Mouse (Mus musculus) lung, postnatal 0 days (tissue): ENCODE measurements around the gene Osbp.

Source experiments
- CTCF ChIP-seq: IDR thresholded peaks from 2 replicates; pipeline ENCODE4 v1.5.1; 2016; ENCODE audit warnings: antibody characterized with exemption, mild to moderate bottlenecking
- EP300 ChIP-seq: IDR thresholded peaks from 2 replicates; pipeline ENCODE4 v1.6.1; 2016; ENCODE audit warnings: antibody characterized with exemption, mild to moderate bottlenecking, control low read depth

DNA sequence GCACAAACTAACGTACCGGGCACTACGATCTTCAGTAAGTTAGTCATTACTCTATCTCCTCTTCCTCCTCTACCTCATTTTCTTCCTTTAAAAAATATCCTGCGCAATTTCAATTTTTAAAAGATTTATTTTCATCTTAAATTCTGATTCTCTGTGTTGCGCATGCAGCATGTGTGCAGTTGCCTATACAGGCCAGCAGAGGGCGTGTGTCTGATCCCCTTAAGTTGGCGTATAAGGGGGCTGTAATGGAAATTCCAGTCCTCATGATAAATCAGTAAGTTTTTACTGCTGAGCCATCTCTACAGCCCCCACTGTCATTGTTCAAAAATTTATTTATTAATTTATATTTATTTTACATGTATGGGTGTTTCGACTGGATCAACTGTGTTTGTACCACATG, 50.0 kb downstream of the Osbp start:
- TF ChIP-seq CTCF, result peak; percentile 55
- no peak for TF ChIP-seq EP300
